Mouse (Mus musculus) forebrain, embryonic 14.5 days (tissue): ENCODE measurements at regions not wholly inside any gene's neighbourhood (a gene's known extent, or its start where the extent isn't known, plus 50 kb on each side); places are given as distances from the start of the nearest gene placed in this dataset.

Experiments
- ATAC-seq: fragments of 200-750 bp; cut with Nextera tagmentation; 2 replicates; pipeline ENCODE4 v1.8.0; 2017; ENCODE audit warnings: mild to moderate bottlenecking, moderate library complexity
- DNase-seq: peaks from one replicate; pipeline ENCODE4 v3.0.0-alpha.2; 2015; ENCODE audit warnings: low spot score
- H3K27ac ChIP-seq: fragments of 300-500 bp; sonication (generic); 2 replicates; pipeline ENCODE4 v1.5.1; 2014; ENCODE audit warnings: low read depth, mild to moderate bottlenecking, control low read depth, low read length, moderate library complexity
- H3K27me3 ChIP-seq: fragments of 300-500 bp; sonication (generic); replicated peaks from 2 replicates; pipeline ENCODE4 v1.6.1; 2014; ENCODE audit warnings: low read length, control low read depth, mixed read lengths; ENCODE audit not compliant: control insufficient read depth, insufficient read depth
- H3K36me3 ChIP-seq: fragments of 300-500 bp; sonication (generic); 2 replicates; pipeline ENCODE4 v1.6.1; 2014; ENCODE audit warnings: low read length, control low read depth; ENCODE audit not compliant: control insufficient read depth, insufficient read depth
- H3K4me1 ChIP-seq: fragments of 300-500 bp; sonication (generic); 2 replicates; pipeline ENCODE4 v1.6.1; 2014; ENCODE audit warnings: antibody characterized with exemption, low read length, control low read depth; ENCODE audit not compliant: control insufficient read depth, insufficient read depth
- H3K4me2 ChIP-seq: fragments of 300-500 bp; sonication (generic); 2 replicates; pipeline ENCODE4 v1.6.1; 2014; ENCODE audit warnings: mild to moderate bottlenecking, control low read depth, low read length
- H3K4me3 ChIP-seq: fragments of 300-500 bp; sonication (generic); 2 replicates; pipeline ENCODE4 v1.5.1; 2014; ENCODE audit warnings: low read depth, low read length, control low read depth
- H3K9ac ChIP-seq: fragments of 300-500 bp; sonication (generic); 2 replicates; pipeline ENCODE4 v1.6.1; 2014; ENCODE audit warnings: mild to moderate bottlenecking, low read length, control low read depth, moderate library complexity
- H3K9me3 ChIP-seq: fragments of 300-500 bp; sonication (generic); replicated peaks from 2 replicates; pipeline ENCODE4 v1.6.1; 2016; ENCODE audit warnings: low read length, control low read depth, mixed read lengths; ENCODE audit not compliant: control insufficient read depth
- WGBS: fragments of 180-500 bp; shearing (Covaris S2); extraction: QIAGEN DNeasy Blood & Tissue Kit; methylation state at CpG from one replicate; pipeline ENCODE4 v1.1.7; 2014; 5-methylcytosine and 5-hydroxymethylcytosine counted together

DNA sequence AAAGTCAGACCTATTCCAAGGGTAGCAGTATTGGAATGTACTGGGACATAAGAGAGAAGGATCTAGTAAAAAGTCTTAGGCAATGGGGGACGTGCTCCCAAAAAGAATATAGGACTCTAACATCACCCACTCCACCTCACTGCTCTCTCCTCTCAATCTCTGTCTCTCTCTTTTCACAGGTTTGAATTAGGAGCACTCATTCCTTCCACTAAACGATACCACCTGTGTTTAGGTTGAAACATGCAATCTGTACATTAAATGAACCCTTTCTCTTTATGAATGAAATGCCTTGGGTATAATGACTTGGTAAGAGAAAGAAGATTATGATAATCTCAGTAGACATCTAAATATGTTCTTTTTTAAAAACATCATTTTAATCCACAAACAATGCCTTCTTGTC is 129.4 kb downstream of the Zpld1 start:
- no peaks in the 10 kb centered on the region for H3K27me3 ChIP-seq
- 76% methylated on average over 2 of the region's 2 CpGs for WGBS
- H3K4me3 ChIP-seq: no peak overlapping the region
- no peak overlapping the region for H3K27ac ChIP-seq
- H3K4me2 ChIP-seq: no peak overlapping the region
- DNase-seq: no peak
- no peak for ATAC-seq
- no peak overlapping the region for H3K9ac ChIP-seq
- H3K36me3 ChIP-seq: no peaks in the 10 kb centered on the region
- H3K9me3 ChIP-seq: no peaks in the 10 kb centered on the region
- no peaks in the 10 kb centered on the region for H3K4me1 ChIP-seq

DNA sequence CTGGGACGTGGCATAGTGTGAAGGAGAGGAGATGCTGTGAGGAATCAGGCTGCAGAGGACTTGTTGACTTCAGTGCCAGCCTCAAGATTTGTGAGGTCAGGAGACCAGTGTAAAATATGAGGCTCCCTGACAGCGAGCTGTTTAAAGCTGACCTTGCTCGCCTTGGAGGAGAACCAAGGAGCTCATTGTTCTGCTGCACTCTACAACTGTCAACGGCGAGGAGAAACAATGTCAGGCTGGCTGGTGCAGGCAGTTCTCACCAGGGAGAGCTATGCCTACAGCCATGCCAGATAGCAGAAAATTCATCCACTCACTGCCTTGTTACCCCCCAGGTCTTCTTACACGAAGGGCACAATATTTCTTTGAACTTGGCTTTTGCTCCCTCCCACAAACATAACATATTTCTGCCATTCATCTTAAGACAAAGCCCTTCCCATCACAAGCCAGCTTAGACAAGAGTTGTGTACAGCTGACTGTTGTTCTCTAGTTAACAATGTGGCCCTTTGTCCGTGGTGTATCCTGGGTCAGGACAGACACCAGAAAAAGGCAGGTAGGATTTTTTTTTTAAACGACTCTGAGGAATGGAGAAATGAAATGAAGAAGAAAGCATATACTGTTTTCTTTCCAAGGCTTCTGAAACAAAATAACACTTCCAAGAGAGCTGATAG is 131.5 kb downstream of the Zpld1 start:
- ATAC-seq (no peak), DNase-seq (no peak)
- WGBS: 65% methylated on average over 8 of the region's 8 CpGs
- Histone ChIP-seq H3K4me1 (no peaks in the 10 kb centered on the region), H3K36me3 (no peaks in the 10 kb centered on the region), H3K27ac (no peak overlapping the region), H3K4me2 (no peak overlapping the region), H3K27me3 (no peaks in the 10 kb centered on the region), H3K9me3 (no peaks in the 10 kb centered on the region), H3K4me3 (no peak overlapping the region), H3K9ac (no peak overlapping the region)

DNA sequence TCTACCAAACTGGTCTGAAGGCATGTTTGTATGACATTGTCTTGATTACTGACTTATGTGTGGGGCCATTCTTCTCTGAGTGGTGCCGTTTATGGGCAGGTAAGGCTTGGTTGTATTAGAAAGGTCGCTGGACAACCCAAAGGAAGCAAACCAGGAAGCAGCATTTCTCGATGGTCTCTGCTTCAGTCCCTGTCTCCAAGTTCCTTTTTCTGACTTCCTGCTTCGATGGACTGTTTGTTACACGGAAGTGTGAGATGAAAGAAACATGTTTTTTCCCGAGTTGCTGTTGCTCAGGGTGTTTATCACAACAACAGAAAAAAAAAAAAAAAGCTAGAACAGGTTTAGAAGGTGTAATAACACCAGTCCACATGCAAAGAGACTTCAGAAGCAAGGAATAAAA is 134.9 kb downstream of the Zpld1 start:
- H3K4me3 ChIP-seq: no peak overlapping the region
- no peaks in the 10 kb centered on the region for H3K36me3 ChIP-seq
- WGBS: 82% methylated on average over 6 of the region's 6 CpGs
- no peaks in the 10 kb centered on the region for H3K4me1 ChIP-seq
- DNase-seq (no peak), ATAC-seq (no peak)
- H3K9me3 ChIP-seq: no peaks in the 10 kb centered on the region
- no peak overlapping the region for H3K4me2 ChIP-seq
- no peaks in the 10 kb centered on the region for H3K27me3 ChIP-seq
- H3K27ac ChIP-seq: no peak overlapping the region
- no peak overlapping the region for H3K9ac ChIP-seq

DNA sequence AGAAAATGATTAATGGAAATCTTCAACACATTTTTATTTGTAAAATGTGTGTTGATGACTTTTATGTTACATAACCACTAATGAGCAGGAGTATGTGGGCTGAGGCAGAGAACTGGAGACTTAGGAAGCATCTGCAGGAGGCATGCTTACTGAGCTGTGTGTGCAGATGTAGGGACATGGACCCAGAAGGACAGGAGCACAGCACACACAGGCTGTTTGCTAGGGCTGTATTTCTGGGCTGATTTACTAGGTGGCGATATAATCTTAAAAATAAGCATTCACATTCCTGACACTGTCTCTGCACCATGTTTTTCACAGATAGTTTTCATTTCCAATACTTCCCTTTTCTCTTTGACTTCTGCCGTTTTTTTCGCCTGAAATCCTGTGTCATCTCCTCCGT is 146.1 kb downstream of the Zpld1 start:
- Histone ChIP-seq H3K36me3 (no peaks in the 10 kb centered on the region), H3K27ac (no peak overlapping the region), H3K4me3 (no peak overlapping the region), H3K27me3 (no peaks in the 10 kb centered on the region), H3K9ac (no peak overlapping the region), H3K4me1 (no peaks in the 10 kb centered on the region), H3K4me2 (no peak overlapping the region), H3K9me3 (no peaks in the 10 kb centered on the region)
- DNase-seq (peak; percentile 69), ATAC-seq (peak; percentile 73)
- 54% methylated on average over 4 of the region's 4 CpGs for WGBS

DNA sequence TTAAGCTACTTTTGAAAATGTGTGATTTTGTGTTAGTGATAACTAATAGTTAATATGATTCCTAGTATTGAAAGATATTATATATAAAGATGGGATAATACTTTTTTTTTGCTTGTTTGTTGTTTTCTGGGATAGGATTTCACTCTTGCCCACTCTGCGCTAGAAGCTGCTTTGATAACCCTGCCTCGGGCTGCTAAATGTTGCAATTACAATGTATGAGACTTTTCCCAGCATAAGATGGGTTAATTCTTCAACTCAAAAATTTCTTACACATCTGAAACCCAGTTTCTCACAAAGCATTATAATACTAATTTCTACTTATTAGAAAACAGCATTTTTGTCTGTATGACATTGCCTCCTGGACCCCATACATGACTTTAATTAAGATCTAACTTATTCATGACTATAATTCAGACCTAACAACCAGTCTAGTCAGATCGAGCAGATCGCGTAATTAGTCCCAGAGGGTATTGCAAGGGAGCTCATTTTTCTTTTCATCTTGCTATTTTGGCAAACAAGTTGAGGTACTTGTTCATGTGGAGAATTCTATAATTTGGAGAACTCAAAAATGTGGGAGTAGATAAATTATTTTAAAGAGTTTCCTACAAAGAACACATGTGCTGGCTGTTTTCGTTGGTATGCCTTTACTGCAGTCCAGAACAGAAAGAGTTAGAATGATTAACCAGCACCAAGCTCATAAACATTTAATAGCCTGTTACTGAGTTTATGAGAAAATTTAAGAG is 155.2 kb downstream of the Zpld1 start:
- H3K27ac ChIP-seq: no peak overlapping the region
- no peaks in the 10 kb centered on the region for H3K36me3 ChIP-seq
- H3K27me3 ChIP-seq: no peaks in the 10 kb centered on the region
- no peak overlapping the region for H3K4me2 ChIP-seq
- H3K4me1 ChIP-seq: no peaks in the 10 kb centered on the region
- ATAC-seq: no peak
- DNase-seq: peak; percentile 36
- H3K4me3 ChIP-seq: no peak overlapping the region
- H3K9ac ChIP-seq: no peak overlapping the region
- no peaks in the 10 kb centered on the region for H3K9me3 ChIP-seq
- WGBS: 64% methylated on average over 6 of the region's 6 CpGs

DNA sequence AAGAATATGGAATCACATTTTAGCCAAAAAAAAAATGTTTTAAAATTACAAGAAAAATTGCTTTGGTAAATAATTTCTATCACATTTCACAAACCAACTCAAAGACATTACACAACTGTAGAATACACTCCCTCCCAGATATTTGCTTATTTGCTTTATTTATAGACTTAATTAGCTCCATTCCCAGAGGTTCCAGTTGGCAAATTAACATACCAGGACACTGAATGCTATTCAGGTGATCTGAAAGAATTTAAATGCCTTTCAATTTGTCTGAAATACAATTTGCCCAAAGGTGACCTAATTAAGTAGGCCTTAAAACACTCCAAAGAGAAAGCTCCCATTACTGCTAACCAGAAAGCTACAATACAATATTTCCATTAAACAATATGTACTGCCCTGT is 162.8 kb downstream of the Zpld1 start:
- DNase-seq (peak; percentile 13), ATAC-seq (0 out of 2 replicates have a peak, but pooled peaks have one; percentile 54)
- Histone ChIP-seq H3K4me2 (no peak overlapping the region), H3K9ac (no peak overlapping the region), H3K27ac (no peak overlapping the region), H3K36me3 (no peaks in the 10 kb centered on the region), H3K9me3 (no peaks in the 10 kb centered on the region), H3K4me1 (no peaks in the 10 kb centered on the region), H3K27me3 (no peaks in the 10 kb centered on the region), H3K4me3 (no peak overlapping the region)

DNA sequence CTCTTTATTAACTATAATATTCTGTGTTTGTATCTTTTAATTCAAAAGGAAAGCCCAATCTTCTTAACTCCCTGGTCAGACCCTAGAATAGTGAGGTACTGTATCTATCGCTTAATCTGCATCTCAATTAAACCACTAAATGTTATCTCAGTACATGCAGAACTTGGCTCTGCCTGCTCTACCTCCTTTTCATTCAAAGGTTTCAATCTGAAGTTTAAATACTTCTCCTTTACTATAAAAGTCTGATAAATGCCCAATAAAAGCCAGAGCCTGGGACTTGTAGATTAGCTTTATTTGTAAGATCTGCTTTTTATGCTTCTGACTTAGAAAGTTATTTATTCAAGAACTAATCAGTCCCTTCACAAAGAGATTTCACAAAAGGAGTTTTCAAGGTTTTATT is 200.1 kb downstream of the Zpld1 start:
- H3K27me3 ChIP-seq: no peaks in the 10 kb centered on the region
- no peak for ATAC-seq
- no peak for DNase-seq
- no peaks in the 10 kb centered on the region for H3K4me1 ChIP-seq
- H3K4me3 ChIP-seq: no peak overlapping the region
- H3K4me2 ChIP-seq: no peak overlapping the region
- no peak overlapping the region for H3K27ac ChIP-seq
- H3K9ac ChIP-seq: no peak overlapping the region
- 90% methylated on average over 1 of the region's 1 CpGs for WGBS
- no peaks in the 10 kb centered on the region for H3K36me3 ChIP-seq
- no peaks in the 10 kb centered on the region for H3K9me3 ChIP-seq

DNA sequence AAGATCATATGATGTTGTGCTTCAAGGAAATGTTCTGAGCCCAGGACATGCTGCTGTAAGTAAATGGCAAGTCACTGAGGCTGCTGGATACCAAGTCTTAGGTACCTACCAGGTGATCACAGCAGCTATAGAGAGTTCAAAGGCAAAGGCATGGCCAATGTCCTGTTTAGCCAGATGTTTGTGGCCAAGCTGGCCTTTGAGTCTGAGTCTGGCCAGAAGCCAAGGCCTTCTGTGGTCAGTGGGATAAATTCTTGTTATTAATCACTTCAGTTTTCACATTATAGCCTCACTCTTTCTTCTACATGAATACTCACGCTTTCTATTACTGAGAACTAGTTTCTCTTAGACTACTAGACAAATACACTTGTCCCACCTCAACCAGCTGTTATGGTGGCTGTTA is 210.3 kb downstream of the Zpld1 start:
- DNase-seq: no peak
- H3K4me2 ChIP-seq: no peak overlapping the region
- WGBS: 88% methylated on average over 1 of the region's 1 CpGs
- no peak overlapping the region for H3K4me3 ChIP-seq
- no peaks in the 10 kb centered on the region for H3K27me3 ChIP-seq
- H3K4me1 ChIP-seq: no peaks in the 10 kb centered on the region
- H3K9ac ChIP-seq: no peak overlapping the region
- H3K27ac ChIP-seq: no peak overlapping the region
- H3K9me3 ChIP-seq: no peaks in the 10 kb centered on the region
- H3K36me3 ChIP-seq: no peaks in the 10 kb centered on the region
- ATAC-seq: no peak

DNA sequence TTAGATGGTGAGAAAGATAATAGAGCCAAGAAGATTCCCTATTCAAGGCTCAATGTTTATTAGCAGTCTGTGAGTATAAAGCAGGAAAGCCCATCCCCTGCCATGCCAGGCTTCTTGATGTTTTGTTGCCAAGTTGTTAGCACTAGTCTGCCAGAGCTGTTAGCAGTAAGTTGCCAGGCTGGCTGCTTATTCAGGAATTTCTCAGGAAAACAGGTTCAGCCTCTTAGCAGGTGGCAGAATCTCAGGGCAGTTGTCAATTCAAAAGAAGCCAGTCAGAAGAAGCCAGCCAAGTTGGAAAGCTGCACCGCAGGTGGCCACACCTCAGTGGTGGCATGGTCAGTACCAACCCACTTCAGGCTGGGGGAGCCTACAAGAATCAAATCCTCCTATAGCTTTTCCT is 221.6 kb downstream of the Zpld1 start:
- 30% methylated on average over 1 of the region's 1 CpGs for WGBS
- ATAC-seq (peak; percentile 62; the same call in 1 of the 2 replicates), DNase-seq (peak; percentile 64)

More for the DNA sequence above, 221.6 kb downstream of the Zpld1 start:
- no peak overlapping the region for H3K9ac ChIP-seq
- H3K9me3 ChIP-seq: no peaks in the 10 kb centered on the region
- no peaks in the 10 kb centered on the region for H3K27me3 ChIP-seq
- H3K4me3 ChIP-seq: no peak overlapping the region
- no peak overlapping the region for H3K27ac ChIP-seq
- H3K36me3 ChIP-seq: no peaks in the 10 kb centered on the region
- H3K4me2 ChIP-seq: no peak overlapping the region
- no peaks in the 10 kb centered on the region for H3K4me1 ChIP-seq
